In genomic region chr3:121842306-121842860, GRCm38 (mm10) we compare ENCODE assay signal across 20 mouse cellular contexts.
"Had no signal": no experiment of that assay in that cellular context is flagged by ENCODE, and none has a peak within 500 bp of the region (broad histone marks: within the 10 kb centered on the region; RNA-seq: fewer than 3 reads in every experiment).

No protein-coding gene starts in this region.

- H3K4me1 ChIP-seq: limb, embryonic 15.5 days; liver, embryonic 12.5 days; liver, embryonic 15.5 days; neural tube, embryonic 12.5 days; neural tube, embryonic 15.5 days had no signal

- H3K36me3 ChIP-seq: kidney, embryonic 15.5 days; limb, embryonic 12.5 days; limb, embryonic 15.5 days; liver, embryonic 12.5 days; liver, embryonic 15.5 days; neural tube, embryonic 12.5 days; neural tube, embryonic 15.5 days had no signal

- H3K27ac ChIP-seq: kidney, embryonic 15.5 days; left cerebral cortex, adult 2 months; limb, embryonic 12.5 days; limb, embryonic 15.5 days; liver, embryonic 12.5 days; liver, embryonic 15.5 days; neural tube, embryonic 12.5 days; neural tube, embryonic 15.5 days had no signal

- ATAC-seq: liver, embryonic 12.5 days had no signal

- H3K27me3 ChIP-seq: kidney, embryonic 15.5 days; limb, embryonic 12.5 days; limb, embryonic 15.5 days; liver, embryonic 12.5 days; liver, embryonic 15.5 days; neural tube, embryonic 12.5 days; neural tube, embryonic 15.5 days had no signal

- H3K9me3 ChIP-seq: kidney, embryonic 15.5 days; limb, embryonic 15.5 days; liver, embryonic 12.5 days; liver, embryonic 15.5 days; neural tube, embryonic 12.5 days; neural tube, embryonic 15.5 days had no signal

- H3K9ac ChIP-seq: kidney, embryonic 15.5 days; limb, embryonic 12.5 days; limb, embryonic 15.5 days; liver, embryonic 12.5 days; liver, embryonic 15.5 days; neural tube, embryonic 12.5 days; neural tube, embryonic 15.5 days had no signal

- H3K4me2 ChIP-seq: kidney, embryonic 15.5 days; limb, embryonic 12.5 days; limb, embryonic 15.5 days; liver, embryonic 12.5 days; liver, embryonic 15.5 days; midbrain, embryonic 11.5 days; neural tube, embryonic 12.5 days; neural tube, embryonic 15.5 days had no signal

- DNase-seq: kidney, adult 11 months; kidney, adult 8-10 months; kidney, postnatal 10 days; kidney, postnatal 36 days; layer of hippocampus, postnatal 36 days; left cerebral cortex, postnatal 4 days; lung, adult 18-20 months; midbrain, embryonic 14.5 days; retina, postnatal 1 day; thymus, adult 18-20 months; thymus, postnatal 36 days had no signal

- H3K4me3 ChIP-seq: kidney, embryonic 15.5 days; left cerebral cortex, adult 2 months; limb, embryonic 12.5 days; limb, embryonic 15.5 days; liver, embryonic 12.5 days; liver, embryonic 15.5 days; neural tube, embryonic 12.5 days; neural tube, embryonic 15.5 days had no signal
